In genomic region chr5:29388944-29389765, GRCm38 (mm10) we compare ENCODE assay signal across 8 mouse cellular contexts. TPM values are rescaled to one million over a fixed set of nuclear protein-coding genes. Genes with fewer than 3 reads are reported as not detected.
A peak's percentile ranks its signal among the peaks of the same experiment; 100 is the strongest.
DNase-seq lines count a peak whose midpoint lies in the region; ATAC-seq and TF ChIP-seq lines count a peak whose summit lies in the region.

No protein-coding gene starts in this region.

- no peak for TF ChIP-seq EP300 in MEL (IDR thresholded peaks at IDR 0.05; ENCODE audit: low read depth in 1 of 2, low read length in 2 of 2)

- H3K4me1 ChIP-seq in MEL (ENCODE audit: control insufficient read depth in 1 of 2, insufficient read depth in 2 of 2, low read length in 2 of 2): no peaks in the 10 kb centered on the region
- H3K4me1 ChIP-seq in forebrain, embryonic 16.5 days (replicated peaks; ENCODE audit: control insufficient read depth, insufficient read depth, low read length): no peaks in the 10 kb centered on the region
- no peaks in the 10 kb centered on the region for H3K4me1 ChIP-seq in hindbrain, embryonic 15.5 days (replicated peaks)
- no peaks in the 10 kb centered on the region for H3K4me1 ChIP-seq in spleen, adult 2 months (ENCODE audit: control insufficient read depth, insufficient read depth, insufficient read length)

- TF ChIP-seq POLR2A in MEL (IDR thresholded peaks at IDR 0.05; ENCODE audit: control insufficient read depth in 1 of 2, insufficient read depth in 1 of 2, low read depth in 1 of 2, low read length in 2 of 2, poor library complexity in 1 of 2): no peak
- no peak for TF ChIP-seq POLR2A in spleen, adult 2 months (IDR thresholded peaks at IDR 0.05; ENCODE audit: low read depth, low read length)

- peak; percentile 99 for TF ChIP-seq RAD21 in MEL (IDR thresholded peaks at IDR 0.05; ENCODE audit: low read depth, low read length)

- no peak overlapping the region for H3K4me3 ChIP-seq in MEL (ENCODE audit: control insufficient read depth in 1 of 2, insufficient read depth in 1 of 2, low read depth in 2 of 2, low read length in 2 of 2)
- no peak overlapping the region for H3K4me3 ChIP-seq in forebrain, embryonic 16.5 days (replicated peaks; ENCODE audit: low read length)
- no peak overlapping the region for H3K4me3 ChIP-seq in hindbrain, embryonic 15.5 days
- H3K4me3 ChIP-seq in spleen, adult 2 months (ENCODE audit: extremely low read depth, insufficient read depth, insufficient read length): no peak overlapping the region

- peak; percentile 61; the same call in 1 of the 2 replicates for ATAC-seq in forebrain, embryonic 16.5 days
- 0 out of 2 replicates have a peak, but pooled peaks have one; percentile 54 for ATAC-seq in hindbrain, embryonic 15.5 days (ENCODE audit: low FRiP score, low read depth)
- peak; percentile 93 for ATAC-seq in megakaryocyte-erythroid progenitor cell, adult 5-6 weeks (replicated peaks; ENCODE audit: low FRiP score, low TSS enrichment, poor library complexity, severe bottlenecking)
- no peak for ATAC-seq in activated CD4-positive, CD25-positive, alpha-beta regulatory T cell, adult 4 months

- H3K79me2 ChIP-seq in MEL (ENCODE audit: control insufficient read depth, insufficient read depth, low read length, poor library complexity): no peaks in the 10 kb centered on the region

- peaks cover 5 to 8% of the 10 kb centered on the region in 2 experiments for H3K27me3 ChIP-seq in MEL (ENCODE audit: control insufficient read depth in 1 of 2, insufficient read depth in 2 of 2, low read length in 2 of 2)
- H3K27me3 ChIP-seq in forebrain, embryonic 16.5 days (replicated peaks; ENCODE audit: control insufficient read depth, insufficient read depth, low read length): no peaks in the 10 kb centered on the region; the same call in 1 of the 2 replicates
- no peaks in the 10 kb centered on the region for H3K27me3 ChIP-seq in hindbrain, embryonic 15.5 days
- no peaks in the 10 kb centered on the region for H3K27me3 ChIP-seq in spleen, adult 2 months (ENCODE audit: control insufficient read depth, insufficient read depth, low read length)

- H3K36me3 ChIP-seq in MEL (ENCODE audit: control insufficient read depth in 1 of 2, insufficient read depth in 2 of 2, low read length in 2 of 2): no peaks in the 10 kb centered on the region
- no peaks in the 10 kb centered on the region for H3K36me3 ChIP-seq in forebrain, embryonic 16.5 days (ENCODE audit: control insufficient read depth, insufficient read depth)
- no peaks in the 10 kb centered on the region for H3K36me3 ChIP-seq in hindbrain, embryonic 15.5 days
- H3K36me3 ChIP-seq in spleen, adult 2 months (ENCODE audit: control insufficient read depth, insufficient read depth, low read length): no peaks in the 10 kb centered on the region

- no peak overlapping the region for H3K4me2 ChIP-seq in forebrain, embryonic 16.5 days (ENCODE audit: low read length)
- H3K4me2 ChIP-seq in hindbrain, embryonic 15.5 days: no peak overlapping the region; the same call in 1 of the 2 replicates

- DNase-seq in MEL (ENCODE audit: low read depth, low spot score): peak; percentile 85
- DNase-seq in c-Kit-positive CD71-negative TER-119-negative erythroid progenitor cells, embryonic 14.5 days (ENCODE audit: low read depth): peak; percentile 38
- DNase-seq in left cerebral cortex, adult 11 months (ENCODE audit: low spot score): peak; percentile 63
- DNase-seq in spleen, adult 2 months (ENCODE audit: low read depth in 1 of 2, low spot score in 2 of 2): peak in 1 of 2 experiments; percentile 59

- 20% methylated on average over 15 of the region's 15 CpGs for WGBS in forebrain, embryonic 16.5 days
- WGBS in hindbrain, embryonic 15.5 days: 22% methylated on average over 15 of the region's 15 CpGs
- WGBS in spleen, adult 2 months: 22% methylated on average over 15 of the region's 15 CpGs

- no peak overlapping the region for H3K9ac ChIP-seq in MEL (ENCODE audit: control insufficient read depth, low read depth, low read length, poor library complexity, severe bottlenecking)
- no peak overlapping the region for H3K9ac ChIP-seq in forebrain, embryonic 16.5 days (replicated peaks; ENCODE audit: low read depth, low read length)
- no peak overlapping the region for H3K9ac ChIP-seq in hindbrain, embryonic 15.5 days

- no peak overlapping the region for H3K27ac ChIP-seq in MEL (ENCODE audit: control insufficient read depth, low read depth, low read length)
- H3K27ac ChIP-seq in forebrain, embryonic 16.5 days (ENCODE audit: low read length): no peak overlapping the region
- no peak overlapping the region for H3K27ac ChIP-seq in hindbrain, embryonic 15.5 days (replicated peaks)
- no peak overlapping the region for H3K27ac ChIP-seq in spleen, adult 2 months (ENCODE audit: insufficient read depth, low read length)

- peak; percentile 96 to 99 (median 99) for TF ChIP-seq CTCF in MEL (IDR thresholded peaks at IDR 0.05 in 2 of 3, conservative IDR thresholded peaks at IDR 0.05 in 1 of 3; ENCODE audit: control insufficient read depth in 1 of 3, insufficient read depth in 1 of 3, low read depth in 2 of 3, low read length in 3 of 3, poor library complexity in 1 of 3, severe bottlenecking in 1 of 3)
- TF ChIP-seq CTCF in spleen, adult 2 months (IDR thresholded peaks at IDR 0.05; ENCODE audit: extremely low read depth, insufficient read depth, insufficient read length, insufficient replicate concordance): peak; percentile 85

- H3K9me3 ChIP-seq in MEL (replicated peaks; ENCODE audit: insufficient read depth, low read length): no peaks in the 10 kb centered on the region
- no peaks in the 10 kb centered on the region for H3K9me3 ChIP-seq in forebrain, embryonic 16.5 days (ENCODE audit: control insufficient read depth, low read length)
- no peaks in the 10 kb centered on the region for H3K9me3 ChIP-seq in hindbrain, embryonic 15.5 days

TF ChIP-seq in MEL, 35 proteins besides CTCF, POLR2A, EP300 and RAD21:
- TF ChIP-seq JUND (IDR thresholded peaks at IDR 0.05; ENCODE audit: low read depth, low read length) (no peak), TBP (IDR thresholded peaks at IDR 0.05; ENCODE audit: low read depth, low read length) (no peak), SMC3 (IDR thresholded peaks at IDR 0.05; ENCODE audit: low read depth, low read length) (peak; percentile 82), ZNF384 (IDR thresholded peaks at IDR 0.05; ENCODE audit: low read depth, low read length) (peak; percentile 41; the same call in 1 of the 2 replicates), ZC3H11A (IDR thresholded peaks at IDR 0.05; ENCODE audit: low read depth, low read length) (peak; percentile 76)
TF ChIP-seq in MEL: peak in this region for 3.

RNA-seq across cellular contexts. Expression of gene Lmbr1, which starts 11.0 kb away (rescaled TPM):
- not detected in 2 replicates for total RNA-seq in MEL (2012; rRNA removed)
- not detected for polyA plus RNA-seq in MEL (2012; ENCODE audit: insufficient read depth in 1 of 2, insufficient read length in 2 of 2, low read depth in 1 of 2, low replicate concordance in 2 of 2, missing spikeins in 1 of 2)
- 30.7 and 31.5 TPM in 2 replicates for polyA plus RNA-seq in forebrain, embryonic 16.5 days (2015; fragmentation: Nextera tagmentation; extraction: Ambion mirVana)
- 36.7 and 36.8 TPM in 2 replicates for polyA plus RNA-seq in hindbrain, embryonic 15.5 days (2015; fragmentation: Nextera tagmentation; extraction: Ambion mirVana)
- total RNA-seq in megakaryocyte-erythroid progenitor cell, adult 5-6 weeks (2014; fragmentation: Nextera tagmentation): 1.4 and 1.7 TPM in 2 replicates
- 6.2 and 10.0 TPM in 2 replicates for total RNA-seq in megakaryocyte-erythroid progenitor cell, adult 5-6 weeks (2017)
- 0.84 and 1.2 TPM in 2 replicates for polyA plus RNA-seq in spleen, adult 2 months (2012; rRNA removed)
- polyA plus RNA-seq in activated CD4-positive, CD25-positive, alpha-beta regulatory T cell, adult 4 months (2017; shearing (Covaris generic)): 1 to 10 TPM in 1 of 2 experiments, under 1 TPM in 1; 0.78 to 1.1 TPM

RNA-seq across cellular contexts. Expression of gene Nom1, which starts 45.3 kb away (rescaled TPM):
- total RNA-seq in MEL (2012; rRNA removed): 60.2 and 67.3 TPM in 2 replicates
- 10 to 100 TPM in 1 of 2 experiments, not detected in 1; 41.4 TPM for polyA plus RNA-seq in MEL (2012; ENCODE audit: insufficient read depth in 1 of 2, insufficient read length in 2 of 2, low read depth in 1 of 2, low replicate concordance in 2 of 2, missing spikeins in 1 of 2)
- 24.1 and 26.0 TPM in 2 replicates for polyA plus RNA-seq in forebrain, embryonic 16.5 days (2015; fragmentation: Nextera tagmentation; extraction: Ambion mirVana)
- polyA plus RNA-seq in hindbrain, embryonic 15.5 days (2015; fragmentation: Nextera tagmentation; extraction: Ambion mirVana): 17.9 and 19.3 TPM in 2 replicates
- 17.5 and 19.8 TPM in 2 replicates for total RNA-seq in megakaryocyte-erythroid progenitor cell, adult 5-6 weeks (2014; fragmentation: Nextera tagmentation)
- 23.2 and 38.0 TPM in 2 replicates for total RNA-seq in megakaryocyte-erythroid progenitor cell, adult 5-6 weeks (2017)
- 3.5 and 5.7 TPM in 2 replicates for polyA plus RNA-seq in spleen, adult 2 months (2012; rRNA removed)
- polyA plus RNA-seq in activated CD4-positive, CD25-positive, alpha-beta regulatory T cell, adult 4 months (2017; shearing (Covaris generic)): 10 to 100 TPM in 1 of 2 experiments, 1 to 10 TPM in 1; 9.2 to 11.9 TPM

Comparison
In these comparisons a context has a peak if more than half of its experiments do, and no peak if none do; other contexts are left out.
1. RNA of gene Lmbr1, which starts 11.0 kb away (polyA plus RNA-seq): 36.7 to 36.8 TPM in hindbrain, embryonic 15.5 days and 30.7 to 31.5 TPM in forebrain, embryonic 16.5 days; 0.78 to 1.1 TPM in activated CD4-positive, CD25-positive, alpha-beta regulatory T cell, adult 4 months, 0.84 to 1.2 TPM in spleen, adult 2 months and not detected in MEL; every median in the first group is over 10 times any median in the second.